Mouse (Mus musculus): ENCODE measurements around the gene Nsmce1. TPM values are rescaled to one million over a fixed set of nuclear protein-coding genes. Genes with fewer than 3 reads are reported as not detected.

Nsmce1 gene
- total and polyA plus RNA-seq, 2 experiments from 2014 or later: 27.8 to 88.6 TPM

- H3K4me2 ChIP-seq (ENCODE audit: low read depth, low read length): no peak overlapping the region
- 79% methylated on average over 7 of the region's 7 CpGs for WGBS
- H3K4me3 ChIP-seq (ENCODE audit: low read length): no peak overlapping the region
- H3K4me1 ChIP-seq (ENCODE audit: insufficient read depth, low read length): no peaks in the 10 kb centered on the region
- H3K27me3 ChIP-seq (ENCODE audit: insufficient read depth, low read length): no peaks in the 10 kb centered on the region
- no peak overlapping the region for H3K9ac ChIP-seq (replicated peaks; ENCODE audit: low read length)
- no peak for TF ChIP-seq CTCF (IDR thresholded peaks at IDR 0.05; ENCODE audit: low read depth)
- ATAC-seq: no peak
- no peak for DNase-seq (ENCODE audit: low spot score)
- 0 out of 2 replicates have a peak, but pooled peaks cover 3% of the 10 kb centered on the region for H3K9me3 ChIP-seq (ENCODE audit: low read length)
- no peak overlapping the region for H3K27ac ChIP-seq
- H3K36me3 ChIP-seq (ENCODE audit: insufficient read depth, low read length): no peaks in the 10 kb centered on the region
Observed at GRCm38 (mm10) chr7:125428381-125428780, 63.0 kb downstream of the Nsmce1 start.

- H3K27me3 ChIP-seq (ENCODE audit: insufficient read depth, low read length): no peaks in the 10 kb centered on the region
- no peak for TF ChIP-seq CTCF (IDR thresholded peaks at IDR 0.05; ENCODE audit: low read depth)
- no peak overlapping the region for H3K9ac ChIP-seq (replicated peaks; ENCODE audit: low read length)
- no peak overlapping the region for H3K4me2 ChIP-seq (ENCODE audit: low read depth, low read length)
- no peaks in the 10 kb centered on the region for H3K36me3 ChIP-seq (ENCODE audit: insufficient read depth, low read length)
- no peaks in the 10 kb centered on the region for H3K4me1 ChIP-seq (ENCODE audit: insufficient read depth, low read length)
- peak; percentile 43; the same call in 1 of the 2 replicates for ATAC-seq
- 51% methylated on average over 12 of the region's 12 CpGs for whole genome bisulfite sequencing
- DNase-seq (ENCODE audit: low spot score): peak; percentile 59
- H3K27ac ChIP-seq: no peak overlapping the region
- H3K4me3 ChIP-seq (ENCODE audit: low read length): no peak overlapping the region
- 0 out of 2 replicates have a peak, but pooled peaks cover 3% of the 10 kb centered on the region for H3K9me3 ChIP-seq (ENCODE audit: low read length)
Observed at GRCm38 (mm10) chr7:125427492-125428090, 63.8 kb downstream of the Nsmce1 start.

GRCm38 (mm10) chr7:125423056-125423455, 68.3 kb downstream of the Nsmce1 start:
- no peak for DNase-seq (ENCODE audit: low spot score)
- WGBS: 74% methylated on average over 3 of the region's 3 CpGs
- no peak overlapping the region for H3K27ac ChIP-seq
- H3K9me3 ChIP-seq (ENCODE audit: low read length): 0 out of 2 replicates have a peak, but pooled peaks cover 3% of the 10 kb centered on the region
- H3K27me3 ChIP-seq (ENCODE audit: insufficient read depth, low read length): no peaks in the 10 kb centered on the region
- no peak overlapping the region for H3K9ac ChIP-seq (replicated peaks; ENCODE audit: low read length)
- no peak for ATAC-seq
- no peaks in the 10 kb centered on the region for H3K4me1 ChIP-seq (ENCODE audit: insufficient read depth, low read length)
- no peak overlapping the region for H3K4me2 ChIP-seq (ENCODE audit: low read depth, low read length)
- no peak overlapping the region for H3K4me3 ChIP-seq (ENCODE audit: low read length)
- TF ChIP-seq CTCF (IDR thresholded peaks at IDR 0.05; ENCODE audit: low read depth): no peak
- H3K36me3 ChIP-seq (ENCODE audit: insufficient read depth, low read length): no peaks in the 10 kb centered on the region

GRCm38 (mm10) chr7:125421911-125422310, 69.5 kb downstream of the Nsmce1 start:
- Histone ChIP-seq H3K4me1 (ENCODE audit: insufficient read depth, low read length) (no peaks in the 10 kb centered on the region), H3K4me3 (ENCODE audit: low read length) (no peak overlapping the region), H3K9me3 (ENCODE audit: low read length) (0 out of 2 replicates have a peak, but pooled peaks cover 3% of the 10 kb centered on the region), H3K4me2 (ENCODE audit: low read depth, low read length) (no peak overlapping the region), H3K27me3 (ENCODE audit: insufficient read depth, low read length) (no peaks in the 10 kb centered on the region), H3K36me3 (ENCODE audit: insufficient read depth, low read length) (no peaks in the 10 kb centered on the region), H3K9ac (replicated peaks; ENCODE audit: low read length) (no peak overlapping the region), H3K27ac (no peak overlapping the region)
- DNase-seq (ENCODE audit: low spot score) (no peak), ATAC-seq (no peak)
- no peak for TF ChIP-seq CTCF (IDR thresholded peaks at IDR 0.05; ENCODE audit: low read depth)
- 54% methylated on average over 2 of the region's 2 CpGs for WGBS

GRCm38 (mm10) chr7:125420190-125420589, 71.2 kb downstream of the Nsmce1 start:
- peak; percentile 69 for TF ChIP-seq CTCF (IDR thresholded peaks at IDR 0.05; ENCODE audit: low read depth)
- Histone ChIP-seq H3K27ac (no peak overlapping the region), H3K9me3 (ENCODE audit: low read length) (0 out of 2 replicates have a peak, but pooled peaks cover 3% of the 10 kb centered on the region), H3K4me2 (ENCODE audit: low read depth, low read length) (no peak overlapping the region), H3K4me1 (ENCODE audit: insufficient read depth, low read length) (no peaks in the 10 kb centered on the region), H3K36me3 (ENCODE audit: insufficient read depth, low read length) (no peaks in the 10 kb centered on the region), H3K27me3 (ENCODE audit: insufficient read depth, low read length) (no peaks in the 10 kb centered on the region), H3K4me3 (ENCODE audit: low read length) (no peak overlapping the region), H3K9ac (replicated peaks; ENCODE audit: low read length) (no peak overlapping the region)
- no peak for DNase-seq (ENCODE audit: low spot score)
- ATAC-seq: no peak
- WGBS: 64% methylated on average over 2 of the region's 2 CpGs

- DNase-seq (ENCODE audit: low spot score): no peak
- no peak for ATAC-seq
- H3K27ac ChIP-seq: no peak overlapping the region
- no peaks in the 10 kb centered on the region for H3K4me1 ChIP-seq (ENCODE audit: insufficient read depth, low read length)
- H3K9me3 ChIP-seq (ENCODE audit: low read length): no peaks in the 10 kb centered on the region
- no peak for TF ChIP-seq CTCF (IDR thresholded peaks at IDR 0.05; ENCODE audit: low read depth)
- no peaks in the 10 kb centered on the region for H3K27me3 ChIP-seq (ENCODE audit: insufficient read depth, low read length)
- WGBS: 24% methylated on average over 3 of the region's 3 CpGs
- H3K36me3 ChIP-seq (ENCODE audit: insufficient read depth, low read length): no peaks in the 10 kb centered on the region
- no peak overlapping the region for H3K4me3 ChIP-seq (ENCODE audit: low read length)
- no peak overlapping the region for H3K4me2 ChIP-seq (ENCODE audit: low read depth, low read length)
- H3K9ac ChIP-seq (replicated peaks; ENCODE audit: low read length): no peak overlapping the region
Observed at GRCm38 (mm10) chr7:125418413-125418812, 73.0 kb downstream of the Nsmce1 start.

Other genes with a start within 250 kb of the Nsmce1 start
- gene Kdm8, start 46.9 kb downstream of the Nsmce1 start, total RNA-seq (2014; rRNA removed): 7.2 and 7.5 TPM in 2 replicates
- gene Kdm8, start 46.9 kb downstream of the Nsmce1 start, polyA plus RNA-seq (2015; fragmentation: Nextera tagmentation; extraction: Ambion mirVana): 4.1 and 5.0 TPM in 2 replicates
- gene Il4ra, start 60.5 kb upstream of the Nsmce1 start, total RNA-seq (2014; rRNA removed): 13.3 and 14.3 TPM in 2 replicates
- gene Il4ra, start 60.5 kb upstream of the Nsmce1 start, polyA plus RNA-seq (2015; fragmentation: Nextera tagmentation; extraction: Ambion mirVana): 4.5 and 5.0 TPM in 2 replicates
- gene Il21r, start 111.8 kb upstream of the Nsmce1 start, total RNA-seq (2014; rRNA removed): 0.52 TPM in 1 of 2 replicates, not detected in the other
- gene Il21r, start 111.8 kb upstream of the Nsmce1 start, polyA plus RNA-seq (2015; fragmentation: Nextera tagmentation; extraction: Ambion mirVana): 0.29 and 0.40 TPM in 2 replicates
- gene Gtf3c1, start 216.2 kb upstream of the Nsmce1 start, total RNA-seq (2014; rRNA removed): 70.2 and 78.2 TPM in 2 replicates
- gene Gtf3c1, start 216.2 kb upstream of the Nsmce1 start, polyA plus RNA-seq (2015; fragmentation: Nextera tagmentation; extraction: Ambion mirVana): 16.7 and 17.7 TPM in 2 replicates
- gene D430042O09Rik, start 216.3 kb upstream of the Nsmce1 start, total RNA-seq (2014; rRNA removed): 17.8 and 18.7 TPM in 2 replicates
- 3.7 and 4.5 TPM in 2 replicates for gene D430042O09Rik, start 216.3 kb upstream of the Nsmce1 start, polyA plus RNA-seq (2015; fragmentation: Nextera tagmentation; extraction: Ambion mirVana)